Mouse (Mus musculus) mesoderm, embryonic 11.5 days (tissue): ENCODE data around the gene Ddx43.

Experiments
- DNase-seq: peaks from one replicate; pipeline ENCODE4 v3.0.0-alpha.2; 2012; ENCODE audit warnings: low read depth, low spot score

Gene Ddx43

GRCm38 (mm10) chr9:78442579-78443392 lies 47.2 kb downstream of the Ddx43 start, which contains the start of gene Cgas:
Gene Cgas, minus strand, starts transcription at chr9:78443237.
- DNase-seq, result peak; percentile 25

- no peak for DNase-seq
Observed at GRCm38 (mm10) chr9:78447606-78447972, 52.0 kb downstream of the Ddx43 start.

GRCm38 (mm10) chr9:78447973-78448873 lies 52.6 kb downstream of the Ddx43 start, which contains the start of the genes Mto1 and Gm17324:
Gene Mto1, plus strand, starts transcription at chr9:78448208.
Gene Gm17324, minus strand, starts transcription at chr9:78448786.
- peak; percentile 96 for DNase-seq

- DNase-seq, result no peak
Observed at GRCm38 (mm10) chr9:78450404-78450803, 54.8 kb downstream of the Ddx43 start.

GRCm38 (mm10) chr9:78451382-78451781 lies 55.8 kb downstream of the Ddx43 start:
- DNase-seq, result no peak

- no peak for DNase-seq
Observed at GRCm38 (mm10) chr9:78457026-78457425, 61.4 kb downstream of the Ddx43 start.

GRCm38 (mm10) chr9:78463337-78463736 lies 67.8 kb downstream of the Ddx43 start:
- no peak for DNase-seq

- DNase-seq, result no peak
Observed at GRCm38 (mm10) chr9:78465725-78466124, 70.1 kb downstream of the Ddx43 start.
